Mouse (Mus musculus) midbrain, embryonic 13.5 days (tissue): ENCODE data around the gene Cd82. TPM values are rescaled to one million over a fixed set of nuclear protein-coding genes. Genes with fewer than 3 reads are reported as not detected.
A peak's percentile ranks its signal among the peaks of the same experiment; 100 is the strongest.

Experiments used
- ATAC-seq: fragments of 200-750 bp; cut with Nextera tagmentation; 2 replicates; pipeline ENCODE4 v1.8.0; 2017; ENCODE audit warnings: mild to moderate bottlenecking, moderate TSS enrichment, moderate library complexity
- H3K27ac ChIP-seq: fragments of 300-500 bp; sonication (generic); 2 replicates; pipeline ENCODE4 v1.5.1; 2015; ENCODE audit warnings: inconsistent platforms, mild to moderate bottlenecking, moderate library complexity
- H3K27me3 ChIP-seq: fragments of 300-500 bp; sonication (generic); 2 replicates; pipeline ENCODE4 v1.6.1; 2015; ENCODE audit warnings: mild to moderate bottlenecking, inconsistent platforms
- H3K36me3 ChIP-seq: fragments of 300-500 bp; sonication (generic); 2 replicates; pipeline ENCODE4 v1.6.1; 2015; ENCODE audit warnings: mild to moderate bottlenecking, inconsistent platforms
- H3K4me1 ChIP-seq: fragments of 300-500 bp; sonication (generic); replicated peaks from 2 replicates; pipeline ENCODE4 v1.6.1; 2015; ENCODE audit warnings: inconsistent platforms
- H3K4me2 ChIP-seq: fragments of 300-500 bp; sonication (generic); replicated peaks from 2 replicates; pipeline ENCODE4 v1.6.1; 2015; ENCODE audit warnings: moderate library complexity, mild to moderate bottlenecking, inconsistent platforms
- H3K4me3 ChIP-seq: fragments of 300-500 bp; sonication (generic); replicated peaks from 2 replicates; pipeline ENCODE4 v1.5.1; 2015; ENCODE audit warnings: mild to moderate bottlenecking, inconsistent platforms
- H3K9ac ChIP-seq: fragments of 300-500 bp; sonication (generic); replicated peaks from 2 replicates; pipeline ENCODE4 v1.6.1; 2015; ENCODE audit warnings: mild to moderate bottlenecking, inconsistent platforms
- H3K9me3 ChIP-seq: fragments of 300-500 bp; sonication (generic); 2 replicates; pipeline ENCODE4 v1.6.1; 2016; ENCODE audit warnings: mild to moderate bottlenecking, inconsistent platforms
- WGBS: fragments of 180-500 bp; shearing (Covaris S2); methylation state at CpG from one replicate; pipeline ENCODE4 v1.1.7; 2015; 5-methylcytosine and 5-hydroxymethylcytosine counted together
- polyA plus RNA-seq: library from polyadenylated mRNA; unstranded; fragments of >200 nt; fragmentation: Nextera tagmentation; extraction: Ambion mirVana; gene quantifications from 2 replicates; pipeline ENCODE4 v1.2.1, GENCODE M21; 2015

Gene Cd82
- 12.6 and 16.2 TPM in 2 replicates for polyA plus RNA-seq

GRCm38 (mm10) chr2:93462760-93463159 lies at the start of gene Cd82:
Cd82 (minus strand) TSS chr2:93463140.
- peaks cover 17% of the 10 kb centered on the region for H3K4me1 ChIP-seq
- peak; percentile 86 for ATAC-seq
- peak within 1 kb of the TSS; percentile 63 for H3K4me2 ChIP-seq
- H3K9ac ChIP-seq: no peak within 1 kb of the TSS; the same call in 1 of the 2 replicates
- H3K27me3 ChIP-seq: peaks cover 29% of the 10 kb centered on the region
- H3K27ac ChIP-seq: peak within 1 kb of the TSS; percentile 30; the same call in 1 of the 2 replicates
- peaks cover 4% of the 10 kb centered on the region; the same call in 1 of the 2 replicates for H3K9me3 ChIP-seq
- no peaks in the 10 kb centered on the region for H3K36me3 ChIP-seq
- H3K4me3 ChIP-seq: peak within 1 kb of the TSS; percentile 38
- 2% methylated on average over 20 of the region's 20 CpGs for WGBS

GRCm38 (mm10) chr2:93512130-93512529 lies 49.2 kb upstream of the Cd82 start:
- no peak overlapping the region for H3K9ac ChIP-seq
- no peaks in the 10 kb centered on the region for H3K36me3 ChIP-seq
- 76% methylated on average over 7 of the region's 7 CpGs for WGBS
- no peak overlapping the region for H3K4me2 ChIP-seq
- H3K9me3 ChIP-seq: no peaks in the 10 kb centered on the region
- no peak overlapping the region for H3K4me3 ChIP-seq
- H3K27me3 ChIP-seq: no peaks in the 10 kb centered on the region
- ATAC-seq: no peak
- H3K27ac ChIP-seq: no peak overlapping the region
- H3K4me1 ChIP-seq: no peaks in the 10 kb centered on the region

GRCm38 (mm10) chr2:93510839-93511238 lies 47.9 kb upstream of the Cd82 start:
- Histone ChIP-seq H3K9me3 (no peaks in the 10 kb centered on the region), H3K4me2 (no peak overlapping the region), H3K36me3 (no peaks in the 10 kb centered on the region), H3K27ac (no peak overlapping the region), H3K4me1 (no peaks in the 10 kb centered on the region), H3K4me3 (no peak overlapping the region), H3K9ac (no peak overlapping the region), H3K27me3 (no peaks in the 10 kb centered on the region)
- no peak for ATAC-seq
- WGBS: 95% methylated on average over 1 of the region's 1 CpGs

GRCm38 (mm10) chr2:93509777-93510750 lies 47.1 kb upstream of the Cd82 start:
- WGBS: 92% methylated on average over 12 of the region's 12 CpGs
- Histone ChIP-seq H3K9me3 (no peaks in the 10 kb centered on the region), H3K36me3 (no peaks in the 10 kb centered on the region), H3K4me3 (no peak overlapping the region), H3K4me2 (no peak overlapping the region), H3K27ac (no peak overlapping the region), H3K27me3 (no peaks in the 10 kb centered on the region), H3K4me1 (no peaks in the 10 kb centered on the region), H3K9ac (no peak overlapping the region)
- no peak for ATAC-seq

GRCm38 (mm10) chr2:93505091-93505490 lies 42.2 kb upstream of the Cd82 start:
- no peak overlapping the region for H3K27ac ChIP-seq
- no peaks in the 10 kb centered on the region for H3K27me3 ChIP-seq
- no peaks in the 10 kb centered on the region for H3K4me1 ChIP-seq
- H3K4me2 ChIP-seq: no peak overlapping the region
- WGBS: 83% methylated on average over 6 of the region's 6 CpGs
- H3K36me3 ChIP-seq: no peaks in the 10 kb centered on the region
- no peak overlapping the region for H3K4me3 ChIP-seq
- no peak for ATAC-seq
- H3K9ac ChIP-seq: no peak overlapping the region
- H3K9me3 ChIP-seq: no peaks in the 10 kb centered on the region

- Histone ChIP-seq H3K4me1 (no peaks in the 10 kb centered on the region), H3K9ac (no peak overlapping the region), H3K36me3 (no peaks in the 10 kb centered on the region), H3K4me3 (no peak overlapping the region), H3K4me2 (no peak overlapping the region), H3K27ac (no peak overlapping the region), H3K9me3 (no peaks in the 10 kb centered on the region), H3K27me3 (no peaks in the 10 kb centered on the region)
- no peak for ATAC-seq
- WGBS: 87% methylated on average over 4 of the region's 4 CpGs
Observed at GRCm38 (mm10) chr2:93503353-93503752, 40.4 kb upstream of the Cd82 start.

- Histone ChIP-seq H3K9me3 (no peaks in the 10 kb centered on the region), H3K27ac (no peak overlapping the region), H3K4me2 (no peak overlapping the region), H3K27me3 (no peaks in the 10 kb centered on the region), H3K4me3 (no peak overlapping the region), H3K4me1 (no peaks in the 10 kb centered on the region), H3K9ac (no peak overlapping the region), H3K36me3 (no peaks in the 10 kb centered on the region)
- WGBS: 87% methylated on average over 10 of the region's 10 CpGs
- no peak for ATAC-seq
Observed at GRCm38 (mm10) chr2:93501303-93501702, 38.4 kb upstream of the Cd82 start.

GRCm38 (mm10) chr2:93497221-93497620 lies 34.3 kb upstream of the Cd82 start:
- no peak for ATAC-seq
- Histone ChIP-seq H3K4me2 (no peak overlapping the region), H3K9me3 (no peaks in the 10 kb centered on the region), H3K9ac (no peak overlapping the region), H3K27ac (no peak overlapping the region), H3K4me1 (no peaks in the 10 kb centered on the region), H3K27me3 (no peaks in the 10 kb centered on the region), H3K36me3 (no peaks in the 10 kb centered on the region), H3K4me3 (no peak overlapping the region)
- WGBS: 87% methylated on average over 5 of the region's 5 CpGs

GRCm38 (mm10) chr2:93495170-93495569 lies 32.2 kb upstream of the Cd82 start:
- Histone ChIP-seq H3K9me3 (no peaks in the 10 kb centered on the region), H3K36me3 (no peaks in the 10 kb centered on the region), H3K27me3 (no peaks in the 10 kb centered on the region; the same call in 1 of the 2 replicates), H3K4me2 (no peak overlapping the region), H3K4me1 (no peaks in the 10 kb centered on the region), H3K27ac (no peak overlapping the region), H3K4me3 (no peak overlapping the region), H3K9ac (no peak overlapping the region)
- ATAC-seq: no peak
- WGBS: 82% methylated on average over 3 of the region's 3 CpGs

- Histone ChIP-seq H3K27ac (no peak overlapping the region), H3K36me3 (no peaks in the 10 kb centered on the region), H3K4me2 (no peak overlapping the region), H3K27me3 (no peaks in the 10 kb centered on the region; the same call in none of the 2 replicates), H3K4me3 (no peak overlapping the region), H3K4me1 (no peaks in the 10 kb centered on the region), H3K9me3 (no peaks in the 10 kb centered on the region), H3K9ac (no peak overlapping the region)
- ATAC-seq: no peak
- WGBS: 75% methylated on average over 3 of the region's 3 CpGs
Observed at GRCm38 (mm10) chr2:93493541-93493940, 30.6 kb upstream of the Cd82 start.

- Histone ChIP-seq H3K9ac (no peak overlapping the region), H3K9me3 (no peaks in the 10 kb centered on the region), H3K27ac (no peak overlapping the region), H3K36me3 (no peaks in the 10 kb centered on the region), H3K27me3 (peaks cover 6% of the 10 kb centered on the region), H3K4me2 (no peak overlapping the region), H3K4me3 (no peak overlapping the region), H3K4me1 (no peaks in the 10 kb centered on the region)
- no peak for ATAC-seq
- 94% methylated on average over 2 of the region's 2 CpGs for WGBS
Observed at GRCm38 (mm10) chr2:93490516-93490915, 27.6 kb upstream of the Cd82 start.

- ATAC-seq: no peak
Observed at GRCm38 (mm10) chr2:93488911-93489587, 26.1 kb upstream of the Cd82 start.

More at GRCm38 (mm10) chr2:93488911-93489587, 26.1 kb upstream of the Cd82 start:
- WGBS: 41% methylated on average over 19 of the region's 19 CpGs
- no peak overlapping the region for H3K4me2 ChIP-seq
- H3K9ac ChIP-seq: no peak overlapping the region
- H3K4me3 ChIP-seq: no peak overlapping the region
- no peaks in the 10 kb centered on the region for H3K9me3 ChIP-seq
- no peak overlapping the region for H3K27ac ChIP-seq
- no peaks in the 10 kb centered on the region for H3K4me1 ChIP-seq
- H3K27me3 ChIP-seq: peaks cover 6% of the 10 kb centered on the region
- no peaks in the 10 kb centered on the region for H3K36me3 ChIP-seq
